Comparison of ENCODE assay signal across 8 mouse cellular contexts in the genomic region with DNA sequence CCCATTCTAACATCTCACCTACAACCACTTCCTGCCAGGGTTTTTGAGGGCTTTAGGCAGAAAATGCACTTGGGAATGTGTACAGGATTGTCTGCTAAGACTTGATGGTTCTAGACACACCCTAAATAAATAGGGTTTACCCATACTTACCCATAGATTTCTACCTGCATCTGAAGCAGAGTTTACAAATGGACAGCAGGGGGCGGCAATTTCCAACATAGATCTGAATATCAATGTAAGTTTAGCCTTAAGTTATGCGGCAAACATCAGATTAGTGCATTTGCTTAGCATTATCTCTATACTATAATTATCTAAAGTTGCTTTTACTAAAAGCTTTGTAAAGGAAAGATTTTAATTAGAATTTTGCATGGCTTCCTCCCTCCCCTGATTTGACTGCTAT.
A peak's percentile ranks its signal among the peaks of the same experiment; 100 is the strongest.
DNase-seq lines count a peak whose midpoint lies in the region; ATAC-seq and TF ChIP-seq lines count a peak whose summit lies in the region.

No protein-coding gene starts in this region.

- no peaks in the 10 kb centered on the region for H3K27me3 ChIP-seq in forebrain, postnatal 0 days (ENCODE audit: insufficient read depth, low read length)
- H3K27me3 ChIP-seq in forebrain, embryonic 10.5 days (ENCODE audit: poor library complexity, severe bottlenecking) = no peaks in the 10 kb centered on the region
- H3K27me3 ChIP-seq in liver, embryonic 12.5 days (replicated peaks) = no peaks in the 10 kb centered on the region

- H3K4me2 ChIP-seq in forebrain, postnatal 0 days (ENCODE audit: low read depth) = no peak overlapping the region
- no peak overlapping the region for H3K4me2 ChIP-seq in liver, embryonic 12.5 days

- WGBS in forebrain, postnatal 0 days = 47% methylated on average over 2 of the region's 2 CpGs
- 71% methylated on average over 2 of the region's 2 CpGs for WGBS in forebrain, embryonic 10.5 days
- WGBS in liver, embryonic 12.5 days (ENCODE audit: insufficient replicate concordance) = 39% methylated on average over 2 of the region's 2 CpGs

- no peaks in the 10 kb centered on the region for H3K9me3 ChIP-seq in forebrain, postnatal 0 days (ENCODE audit: low read length)
- H3K9me3 ChIP-seq in forebrain, embryonic 10.5 days = no peaks in the 10 kb centered on the region
- no peaks in the 10 kb centered on the region for H3K9me3 ChIP-seq in liver, embryonic 12.5 days (replicated peaks)

- H3K9ac ChIP-seq in forebrain, postnatal 0 days = no peak overlapping the region
- no peak overlapping the region for H3K9ac ChIP-seq in liver, embryonic 12.5 days

- H3K36me3 ChIP-seq in forebrain, postnatal 0 days (ENCODE audit: insufficient read depth) = no peaks in the 10 kb centered on the region
- no peaks in the 10 kb centered on the region for H3K36me3 ChIP-seq in forebrain, embryonic 10.5 days (replicated peaks)
- no peaks in the 10 kb centered on the region for H3K36me3 ChIP-seq in liver, embryonic 12.5 days

- H3K4me1 ChIP-seq in forebrain, postnatal 0 days (ENCODE audit: insufficient read depth) = no peaks in the 10 kb centered on the region
- no peaks in the 10 kb centered on the region for H3K4me1 ChIP-seq in forebrain, embryonic 10.5 days
- H3K4me1 ChIP-seq in liver, embryonic 12.5 days = no peaks in the 10 kb centered on the region

- TF ChIP-seq CTCF in forebrain, postnatal 0 days (IDR thresholded peaks at IDR 0.05; ENCODE audit: low read depth) = peak; percentile 49

- DNase-seq in forebrain, postnatal 0 days = peak; percentile 45
- no peak for DNase-seq in forebrain, embryonic 10.5 days (ENCODE audit: extremely low spot score, low spot score)
- DNase-seq in liver = peak; percentile 7
- DNase-seq in NIH3T3 (ENCODE audit: low read depth) = peak; percentile 52
- DNase-seq in kidney, postnatal 4 days = peak; percentile 43 to 56
- DNase-seq in Muller cell, postnatal 12 days (ENCODE audit: inconsistent ontology term) = no peak

- ATAC-seq in forebrain, postnatal 0 days = no peak
- no peak for ATAC-seq in liver, embryonic 12.5 days
- ATAC-seq in megakaryocyte, adult 5-6 weeks (ENCODE audit: poor library complexity, severe bottlenecking) = no peak

- no peak overlapping the region for H3K27ac ChIP-seq in forebrain, postnatal 0 days (ENCODE audit: low read depth, low read length)
- no peak overlapping the region for H3K27ac ChIP-seq in forebrain, embryonic 10.5 days
- no peak overlapping the region for H3K27ac ChIP-seq in liver, embryonic 12.5 days

- no peak overlapping the region for H3K4me3 ChIP-seq in forebrain, postnatal 0 days (ENCODE audit: low read depth, low read length)
- no peak overlapping the region for H3K4me3 ChIP-seq in forebrain, embryonic 10.5 days
- no peak overlapping the region for H3K4me3 ChIP-seq in liver, embryonic 12.5 days

Comparison
In these comparisons a context has a peak if more than half of its experiments do, and no peak if none do; other contexts are left out.
1. DNase-seq: peak in forebrain, postnatal 0 days (single experiment), liver (single experiment), NIH3T3 (single experiment) and kidney, postnatal 4 days (2 of 2); none in forebrain, embryonic 10.5 days (single experiment) and Muller cell, postnatal 12 days (single experiment).